Mouse (Mus musculus) left cerebral cortex, postnatal 10 days (tissue): ENCODE measurements at regions not wholly inside any gene's neighbourhood (a gene's known extent, or its start where the extent isn't known, plus 50 kb on each side); places are given as distances from the start of the nearest gene placed in this dataset.

Experiments used
- DNase-seq, 2 experiments: peaks; one replicate each; pipeline ENCODE4 v3.0.0; 2021 to 2022; ENCODE audit warnings: low spot score in 2 of 2, mixed read lengths in 1 of 2; ENCODE audit errors: extremely low spot score in 1 of 2
- intact Hi-C: fragments of 180-260 bp; cut with DNase I; formaldehyde crosslinking; loops from one replicate; pipeline ENCODE4 v1.15.1; 2025

DNA sequence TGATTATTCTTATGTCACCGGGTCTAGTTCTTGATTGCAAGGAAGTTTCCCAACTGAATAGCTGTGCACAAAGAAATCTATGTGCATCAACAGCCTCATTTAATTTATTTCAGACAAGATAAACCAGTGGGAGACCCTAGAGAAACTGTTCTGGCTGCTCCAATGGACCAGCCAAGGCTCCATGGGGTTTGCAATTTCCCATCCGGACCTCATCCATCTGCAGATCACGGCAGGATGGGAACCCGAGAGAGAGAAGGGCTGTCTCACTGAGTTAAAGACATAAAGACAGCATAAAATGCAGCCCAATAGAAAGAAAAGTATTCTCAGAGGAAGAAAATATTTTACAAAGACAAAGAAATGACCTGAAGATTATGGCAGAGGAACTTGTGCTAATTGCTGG is 458.5 kb upstream of the Cdh10 start:
- no peak for DNase-seq
- intact Hi-C loops: no loop called here

GRCm38 (mm10) chr15:18399724-18400123 is 419.0 kb upstream of the Cdh10 start:
- intact Hi-C loops: loop anchor here (5.0 to 10.0 kb wide), 2 partner anchors 415 to 433 kb away; partner anchors contain the start of gene Cdh10
- DNase-seq: no peak

- no peak for DNase-seq
- intact Hi-C loops: no loop called here
These were observed 418.4 kb upstream of the Cdh10 start for GRCm38 (mm10) chr15:18400257-18400846.

GRCm38 (mm10) chr15:18432705-18433104 is 386.0 kb upstream of the Cdh10 start:
- intact Hi-C loops: no loop called here
- DNase-seq: no peak

- intact Hi-C loops: no loop called here
- DNase-seq: no peak
These were observed 364.9 kb upstream of the Cdh10 start for GRCm38 (mm10) chr15:18453801-18454200.

GRCm38 (mm10) chr15:18482385-18482784 is 336.4 kb upstream of the Cdh10 start:
- no peak for DNase-seq
- intact Hi-C loops: no loop called here

- intact Hi-C loops: no loop called here
- peak in 1 of 2 experiments; percentile 4 for DNase-seq
These were observed 307.1 kb upstream of the Cdh10 start for GRCm38 (mm10) chr15:18511606-18512005.

GRCm38 (mm10) chr15:18517701-18518100 is 301.0 kb upstream of the Cdh10 start:
- intact Hi-C loops: no loop called here
- DNase-seq: no peak

GRCm38 (mm10) chr15:18556457-18556856 is 262.3 kb upstream of the Cdh10 start:
- no peak for DNase-seq
- intact Hi-C loops: no loop called here
